Mouse (Mus musculus) lung, postnatal 14 days (tissue): ENCODE results near the gene Gm6525.

Experiments used
- DNase-seq: peaks from one replicate; pipeline ENCODE4 v3.0.0; 2021

The Gm6525 gene

GRCm38 (mm10) chr3:84173581-84174154 is at the start of gene Gm6525:
Gm6525 (plus strand) TSS chr3:84174104.
- no peak for DNase-seq

- DNase-seq: no peak
Measured at GRCm38 (mm10) chr3:84125704-84126289, 48.1 kb upstream of the Gm6525 start.

DNA sequence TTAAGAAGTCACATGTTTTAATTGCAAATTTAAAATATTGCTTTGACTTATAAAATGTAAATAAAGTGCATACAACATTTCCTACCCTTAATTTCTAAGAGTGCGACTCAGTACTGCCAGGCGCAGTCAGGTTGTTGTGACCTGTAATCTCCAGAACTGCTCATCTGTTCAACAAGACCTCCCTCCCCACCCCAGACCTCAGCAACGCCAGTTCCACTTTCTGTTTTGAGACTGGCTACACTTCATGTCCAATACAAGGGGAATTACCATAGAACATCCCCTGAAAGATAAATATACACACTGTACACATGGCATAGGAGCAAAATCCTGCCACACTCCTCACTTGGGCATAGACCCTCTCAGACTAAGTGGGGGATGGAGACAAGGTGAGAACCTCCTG is 47.2 kb upstream of the Gm6525 start:
- DNase-seq: no peak

GRCm38 (mm10) chr3:84127431-84127830 is 46.5 kb upstream of the Gm6525 start:
- DNase-seq: no peak

DNA sequence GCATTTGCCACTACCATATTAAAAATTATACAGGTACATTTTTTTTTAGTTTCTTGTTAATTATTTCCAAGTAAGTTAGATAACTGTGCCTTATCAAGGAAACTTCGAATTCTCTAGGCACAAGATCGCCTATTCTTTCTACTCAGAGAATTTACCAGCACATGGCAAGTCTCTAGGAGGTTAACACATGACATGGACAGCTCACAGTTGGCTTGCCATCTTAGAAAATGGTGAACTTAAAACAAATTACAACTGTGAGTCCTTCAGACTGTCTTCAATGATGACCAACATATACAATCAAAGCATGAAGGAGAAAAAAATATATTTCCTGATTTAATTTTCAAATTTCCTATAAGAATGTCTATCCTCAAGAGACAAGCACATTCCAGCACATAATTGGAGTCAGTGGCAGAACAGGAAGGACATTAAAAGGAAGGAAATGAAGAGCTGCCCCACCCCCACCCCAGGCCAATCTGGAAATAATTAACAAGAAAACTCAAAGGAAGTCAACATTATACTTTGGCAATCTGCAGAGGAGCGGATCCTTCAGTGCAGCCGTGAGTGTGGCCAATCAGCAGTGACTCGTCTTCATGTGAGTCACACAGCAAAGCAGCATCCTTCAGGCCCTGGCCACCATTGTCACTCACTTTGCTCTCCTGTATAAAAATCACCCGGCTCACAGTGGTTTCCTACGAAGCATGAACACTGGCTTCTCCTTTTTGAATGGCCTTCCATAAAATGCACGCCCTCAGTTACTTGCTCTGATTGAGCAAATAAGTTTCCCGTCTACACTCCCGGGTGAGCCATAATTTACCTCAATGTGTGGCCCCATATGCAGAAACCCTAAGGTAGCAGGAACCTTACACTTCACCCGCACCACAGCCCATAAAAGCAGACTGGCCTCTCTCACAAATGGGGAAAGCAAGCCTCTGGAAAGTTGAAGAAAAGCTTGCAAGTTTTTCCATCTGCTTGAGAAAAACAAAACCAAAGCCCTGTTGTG is 44.7 kb upstream of the Gm6525 start:
- no peak for DNase-seq

- no peak for DNase-seq
Measured at GRCm38 (mm10) chr3:84130776-84131175, 43.1 kb upstream of the Gm6525 start.

DNA sequence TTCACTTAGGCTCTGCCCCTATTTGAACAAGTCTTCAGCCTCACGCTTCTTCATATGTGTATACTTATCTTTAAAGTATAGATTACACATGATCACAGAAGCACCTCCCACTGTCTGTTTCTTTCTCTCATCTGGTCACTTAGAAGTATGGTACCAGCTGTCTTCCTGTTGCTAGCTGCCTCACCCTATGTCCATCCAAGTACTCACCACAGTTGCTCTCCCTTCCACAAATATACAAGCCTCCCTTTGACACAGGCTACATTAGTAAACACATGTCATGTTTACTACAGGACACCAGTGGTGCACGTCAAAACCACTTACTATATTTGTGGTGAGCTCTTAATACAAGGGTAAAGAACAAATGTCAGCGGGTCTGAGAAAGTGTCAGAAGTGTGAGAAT is 42.5 kb upstream of the Gm6525 start:
- no peak for DNase-seq

GRCm38 (mm10) chr3:84135387-84135786 is 38.5 kb upstream of the Gm6525 start:
- DNase-seq: peak; percentile 17

DNA sequence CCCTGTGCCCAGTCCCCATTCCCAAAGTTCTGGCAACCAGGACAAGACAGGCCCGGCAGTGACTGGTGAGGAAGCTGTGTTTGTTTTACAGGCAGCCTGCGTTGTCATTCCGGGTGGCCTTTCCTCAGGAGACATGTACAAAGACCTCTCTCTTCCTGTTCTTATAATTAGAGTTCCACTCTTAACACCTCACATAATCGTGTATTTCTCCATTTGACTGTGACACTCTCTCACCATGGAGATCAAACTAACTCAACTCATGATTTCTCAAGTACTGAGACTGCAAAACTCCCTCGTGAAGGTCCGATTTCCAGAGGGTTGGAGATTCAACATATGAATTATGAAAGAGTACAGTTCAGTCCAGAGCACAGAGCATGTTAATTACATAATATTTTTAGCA is 38.0 kb upstream of the Gm6525 start:
- no peak for DNase-seq

GRCm38 (mm10) chr3:84136509-84136908 is 37.4 kb upstream of the Gm6525 start:
- no peak for DNase-seq

DNA sequence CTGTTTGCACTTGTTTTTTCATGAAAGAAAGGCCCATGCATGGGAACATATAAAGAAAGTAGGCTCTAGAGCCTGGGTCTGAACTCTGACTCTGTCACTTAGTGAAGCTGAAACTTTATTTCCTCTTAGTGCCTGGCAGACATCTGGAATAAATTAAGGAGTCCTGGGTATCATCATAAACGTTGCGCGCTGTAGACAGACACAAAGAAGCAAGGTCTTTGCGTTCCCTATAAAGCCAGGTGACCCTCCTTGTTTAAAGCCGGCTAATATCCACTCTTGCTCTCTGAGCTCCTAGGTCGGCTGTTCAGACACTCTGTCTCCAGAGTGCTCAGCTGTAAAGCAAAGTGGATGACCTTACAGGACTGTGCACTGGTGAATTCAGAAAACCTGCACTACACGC is 33.0 kb upstream of the Gm6525 start:
- no peak for DNase-seq

GRCm38 (mm10) chr3:84149831-84150230 is 24.1 kb upstream of the Gm6525 start:
- no peak for DNase-seq

- DNase-seq: no peak
Measured at GRCm38 (mm10) chr3:84154721-84155141, 19.2 kb upstream of the Gm6525 start.

DNA sequence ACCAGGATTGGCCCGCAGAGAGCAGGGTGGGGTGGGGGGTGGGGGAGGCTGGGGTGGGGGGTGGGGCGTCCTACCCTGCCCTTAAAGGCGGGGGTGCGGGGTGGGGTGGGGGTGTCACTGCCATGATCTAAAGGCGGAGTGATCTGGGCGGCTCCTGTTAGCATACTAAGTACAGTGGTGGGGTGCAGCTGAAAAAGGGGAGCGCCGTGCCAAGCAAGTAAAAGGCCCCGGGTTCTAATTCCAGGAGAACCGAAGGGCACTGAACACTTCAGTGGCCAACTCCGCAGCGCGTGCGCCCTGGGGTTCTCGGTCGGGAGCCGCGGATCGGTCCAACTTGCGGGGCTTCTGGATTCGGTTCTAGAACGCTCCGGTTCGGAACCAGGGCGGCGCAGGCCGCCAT is 18.8 kb upstream of the Gm6525 start:
- DNase-seq: no peak

DNA sequence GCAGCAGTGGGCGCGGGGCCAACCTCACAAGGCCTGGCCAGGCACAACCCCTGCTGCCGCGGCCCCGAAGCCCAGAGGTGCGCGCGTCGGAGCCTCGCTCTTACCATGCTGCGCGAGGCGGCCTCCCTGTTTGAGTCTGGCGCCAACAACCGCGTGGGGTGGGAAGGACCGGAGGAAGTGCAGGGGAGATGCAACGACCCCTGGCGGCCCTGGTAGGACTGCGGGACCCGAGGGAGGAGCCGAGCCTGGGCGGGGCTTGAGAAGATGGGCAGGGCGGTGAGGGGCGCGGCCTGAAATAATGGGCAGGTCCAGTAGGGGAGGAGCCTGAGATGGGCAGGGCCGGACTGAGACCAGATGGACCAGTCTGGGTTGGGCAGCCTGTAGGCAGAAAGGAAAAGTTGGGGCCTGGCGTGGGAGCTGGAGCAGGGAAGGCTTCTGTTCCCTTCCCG is 18.3 kb upstream of the Gm6525 start, which contains the start of gene Mnd1:
Gene Mnd1, minus strand, starts transcription at position 229 of the 449 bp plus-strand sequence.
- DNase-seq: peak; percentile 99

DNA sequence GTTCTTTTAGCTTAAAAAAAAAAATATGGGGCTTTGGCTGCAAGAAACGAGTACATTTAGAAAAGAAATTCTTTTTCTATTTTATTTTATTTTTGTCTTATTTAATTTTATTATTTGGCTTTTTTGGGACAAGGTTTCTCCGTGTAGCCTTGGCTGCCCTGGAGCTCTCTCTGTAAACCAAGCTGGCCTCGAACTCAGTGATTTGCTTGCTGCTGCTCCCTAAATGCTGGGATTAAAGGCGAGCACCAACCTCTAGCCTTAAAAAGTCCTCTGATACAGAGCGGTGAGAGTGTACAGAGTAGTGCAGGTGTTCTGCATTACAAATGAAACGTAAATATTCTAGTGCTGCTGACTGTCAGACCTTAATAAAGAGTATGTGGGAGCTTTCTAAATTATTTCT is 17.8 kb upstream of the Gm6525 start:
- DNase-seq: no peak

GRCm38 (mm10) chr3:84157011-84157410 is 16.9 kb upstream of the Gm6525 start:
- no peak for DNase-seq

- DNase-seq: no peak
Measured at GRCm38 (mm10) chr3:84157559-84158350, 16.1 kb upstream of the Gm6525 start.

GRCm38 (mm10) chr3:84165391-84165790 is 8.5 kb upstream of the Gm6525 start:
- DNase-seq: no peak

DNA sequence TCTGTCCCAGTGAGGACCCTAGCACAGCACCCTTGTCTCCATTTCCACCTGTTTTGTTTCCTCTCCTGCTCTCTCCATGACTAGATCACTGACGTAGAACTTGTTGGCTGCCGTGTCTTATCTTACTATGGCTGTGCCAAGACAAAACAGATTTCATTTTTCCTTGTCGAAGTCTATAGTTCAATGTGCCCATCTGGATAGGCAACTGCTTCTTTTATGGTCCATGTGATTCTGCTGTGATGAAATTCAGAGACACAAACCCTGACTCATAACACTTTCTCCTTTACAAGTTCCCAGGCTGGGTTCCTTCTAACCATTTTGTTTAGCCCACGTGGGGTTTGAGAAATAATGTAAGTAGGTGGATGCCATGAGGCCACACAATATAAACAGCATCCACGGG is 7.8 kb upstream of the Gm6525 start:
- no peak for DNase-seq

- no peak for DNase-seq
Measured at GRCm38 (mm10) chr3:84168943-84169342, 5.0 kb upstream of the Gm6525 start.

DNA sequence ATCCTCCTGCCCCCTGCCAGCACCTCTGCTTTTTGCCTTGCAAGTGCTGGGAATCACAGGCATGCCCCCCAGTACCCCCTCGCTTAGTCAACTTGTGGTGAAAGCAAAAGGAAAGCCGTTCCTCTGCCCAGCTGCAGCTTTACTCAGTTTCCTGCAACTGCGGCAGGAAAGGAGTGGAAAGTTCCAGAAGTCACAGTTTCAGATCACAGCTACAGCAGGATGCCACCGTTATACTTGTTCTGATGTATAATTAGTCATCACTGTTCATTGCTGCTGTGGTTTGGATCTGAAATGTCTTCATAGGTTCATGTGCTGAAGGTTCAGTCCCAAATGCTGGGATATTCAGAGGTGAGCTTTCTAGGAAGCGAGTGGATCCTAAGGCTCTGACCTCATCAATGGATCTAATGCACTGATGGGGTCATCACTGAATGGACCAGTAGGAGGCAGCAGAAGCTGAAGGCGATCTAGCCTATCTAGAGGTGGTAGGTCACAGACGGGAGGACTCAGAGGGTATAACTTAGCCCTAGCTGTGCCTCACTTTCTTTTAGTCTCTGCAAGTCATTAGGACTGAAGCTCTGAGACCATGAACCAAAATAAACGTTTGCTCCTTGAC is 4.4 kb upstream of the Gm6525 start:
- DNase-seq: no peak
